Mouse (Mus musculus) cerebellum, adult 11-12 months (tissue): ENCODE measurements around the gene Shld1.
A peak's percentile ranks its signal among the peaks of the same experiment; 100 is the strongest.

Source experiments
- DNase-seq: peaks from one replicate; pipeline ENCODE4 v3.0.0; 2022

Shld1 gene

GRCm38 (mm10) chr2:132686756-132687737 is at the start of gene Shld1:
TSS of gene Shld1 (plus strand) at chr2:132686931.
- peak; percentile 94 for DNase-seq

GRCm38 (mm10) chr2:132638306-132638705 is 48.4 kb upstream of the Shld1 start:
- no peak for DNase-seq

GRCm38 (mm10) chr2:132639337-132639736 is 47.4 kb upstream of the Shld1 start:
- no peak for DNase-seq

GRCm38 (mm10) chr2:132641196-132641595 is 45.5 kb upstream of the Shld1 start:
- no peak for DNase-seq

GRCm38 (mm10) chr2:132643161-132643560 is 43.6 kb upstream of the Shld1 start:
- DNase-seq = no peak

GRCm38 (mm10) chr2:132646856-132647745 is 39.6 kb upstream of the Shld1 start:
- DNase-seq = no peak

- no peak for DNase-seq
These were observed 37.3 kb upstream of the Shld1 start for GRCm38 (mm10) chr2:132649352-132649870.

- no peak for DNase-seq
These were observed 36.2 kb upstream of the Shld1 start for GRCm38 (mm10) chr2:132650546-132650945.

- DNase-seq = no peak
These were observed 34.3 kb upstream of the Shld1 start for GRCm38 (mm10) chr2:132652476-132652875.

GRCm38 (mm10) chr2:132654834-132655495 is 31.8 kb upstream of the Shld1 start:
- DNase-seq = no peak

- DNase-seq = no peak
These were observed 29.5 kb upstream of the Shld1 start for GRCm38 (mm10) chr2:132657186-132657585.

GRCm38 (mm10) chr2:132658412-132659120 is 28.2 kb upstream of the Shld1 start:
- DNase-seq = no peak

- DNase-seq = no peak
These were observed 17.6 kb upstream of the Shld1 start for GRCm38 (mm10) chr2:132669091-132669490.

GRCm38 (mm10) chr2:132670290-132670689 is 16.4 kb upstream of the Shld1 start:
- no peak for DNase-seq

GRCm38 (mm10) chr2:132672121-132672520 is 14.6 kb upstream of the Shld1 start:
- no peak for DNase-seq

- no peak for DNase-seq
These were observed 10.6 kb upstream of the Shld1 start for GRCm38 (mm10) chr2:132676111-132676510.

- DNase-seq = no peak
These were observed 1.7 kb upstream of the Shld1 start for GRCm38 (mm10) chr2:132685001-132685400.

- no peak for DNase-seq
These were observed 1.9 kb downstream of the Shld1 start for GRCm38 (mm10) chr2:132688611-132689021.

- no peak for DNase-seq
These were observed 2.4 kb downstream of the Shld1 start for GRCm38 (mm10) chr2:132689188-132689568.

GRCm38 (mm10) chr2:132689569-132690231 is 3.0 kb downstream of the Shld1 start:
- DNase-seq = peak; percentile 57

GRCm38 (mm10) chr2:132691731-132692130 is 5.0 kb downstream of the Shld1 start:
- DNase-seq = no peak
